Mouse (Mus musculus) spleen, postnatal 14 days (tissue): ENCODE data around the gene Trhde.

Source experiments
- DNase-seq, 2 experiments: peaks; one replicate each; pipeline ENCODE4 v3.0.0; 2021 to 2022; ENCODE audit warnings: low spot score in 2 of 2

The Trhde gene

DNA sequence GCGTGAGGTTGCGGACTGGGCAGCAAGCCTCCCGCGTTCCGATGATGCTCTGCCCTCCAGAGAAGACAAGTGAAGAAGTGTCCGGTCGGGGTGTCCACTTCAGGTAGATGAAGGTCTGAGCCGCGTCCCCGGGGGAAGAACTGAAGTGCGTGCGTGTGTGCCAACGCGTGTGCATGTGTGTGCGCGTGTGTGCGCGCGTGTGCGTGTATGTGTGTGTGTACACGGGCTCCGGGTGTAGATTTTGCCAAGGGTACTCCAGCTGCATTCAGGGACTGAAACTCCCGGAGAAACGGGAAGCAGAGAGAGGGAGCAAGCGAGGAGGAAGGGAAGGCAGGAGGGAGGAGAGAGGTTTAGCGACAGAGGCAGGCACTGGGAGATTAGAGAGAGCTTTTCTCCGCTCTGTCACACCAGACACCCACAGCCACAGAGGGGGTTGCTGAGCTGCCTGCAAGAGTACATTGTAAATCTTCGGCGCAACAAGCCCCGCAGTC, at the start of gene Trhde:
TSS of gene Trhde (minus strand) at position 147 of the 491 bp plus-strand sequence.
- DNase-seq, result no peak

DNA sequence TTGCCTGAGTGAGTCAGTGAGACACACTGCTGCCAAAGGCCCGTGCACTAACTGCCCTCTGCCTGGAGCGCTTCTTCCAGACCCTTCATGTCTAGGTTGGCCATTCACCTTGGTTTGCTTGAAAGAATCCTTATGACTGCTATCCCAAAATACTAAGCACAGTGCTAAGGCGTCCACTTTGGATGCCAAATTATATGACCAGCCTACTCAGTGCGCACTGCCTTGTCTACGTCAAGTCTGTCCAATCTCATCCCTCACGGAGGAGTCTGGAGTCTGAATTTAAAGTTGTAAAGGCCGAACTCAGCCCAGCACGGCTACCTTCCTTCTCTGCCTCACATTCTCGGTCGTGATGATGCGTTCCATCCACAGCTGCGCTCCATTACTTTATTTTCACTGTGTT, 39.9 kb upstream of the Trhde start:
- DNase-seq, result no peak

DNA sequence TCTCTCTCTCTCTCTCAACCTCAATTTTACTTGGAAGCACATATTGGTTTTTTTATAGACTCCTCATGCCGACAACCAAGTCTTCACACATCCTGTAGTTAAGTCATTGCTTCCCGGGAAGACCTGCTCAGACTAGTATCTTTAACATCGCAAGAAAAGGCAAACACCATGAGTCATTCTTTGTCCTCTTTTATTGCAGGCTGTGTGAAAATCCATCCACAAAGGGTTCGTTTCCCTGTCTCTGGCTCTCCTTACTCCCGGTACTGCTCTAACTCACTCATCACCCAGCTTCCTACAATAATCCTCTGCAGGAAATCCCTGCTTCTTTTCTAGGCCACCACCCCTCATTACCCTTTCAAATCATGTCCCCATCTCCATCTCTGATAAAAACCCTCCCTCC, 39.3 kb upstream of the Trhde start:
- no peak for DNase-seq

DNA sequence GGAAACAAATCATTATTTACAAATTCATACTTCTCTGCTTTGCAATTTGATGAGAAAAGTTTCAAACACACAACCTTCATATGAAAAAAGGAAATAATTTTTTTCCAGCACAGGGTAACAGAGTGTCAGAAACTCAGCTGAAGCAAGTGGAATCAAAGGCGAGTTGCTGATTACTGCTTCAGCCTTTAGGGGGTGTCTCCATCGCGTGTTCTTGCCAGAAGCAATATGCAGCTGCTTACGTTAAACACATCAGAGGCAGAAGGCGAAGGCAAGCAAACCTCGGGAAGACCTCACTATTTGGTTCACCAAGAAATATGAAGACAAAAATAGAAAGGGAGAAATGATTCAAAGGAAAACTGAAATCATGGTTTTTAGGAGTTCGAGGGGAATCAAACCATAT, 29.2 kb upstream of the Trhde start:
- no peak for DNase-seq

DNA sequence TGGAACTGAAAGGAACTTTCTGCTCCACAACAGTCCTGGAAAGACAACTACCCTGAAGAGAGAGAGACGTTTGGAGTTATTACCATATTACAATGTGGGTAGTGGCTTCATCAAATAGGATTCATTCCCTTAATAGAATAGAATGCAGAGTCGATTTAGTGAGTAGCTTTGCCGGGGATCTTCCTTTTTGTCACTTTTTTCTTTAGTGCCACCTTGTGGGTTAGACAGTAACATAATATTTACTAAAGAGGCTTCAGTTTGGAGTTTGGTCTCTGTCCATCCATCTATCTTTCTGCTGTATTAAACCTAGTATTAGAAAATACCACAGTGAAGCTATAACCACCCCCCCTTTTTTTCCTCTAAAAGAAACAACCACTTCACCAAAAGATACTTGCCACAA, 6.7 kb upstream of the Trhde start:
- no peak for DNase-seq

DNA sequence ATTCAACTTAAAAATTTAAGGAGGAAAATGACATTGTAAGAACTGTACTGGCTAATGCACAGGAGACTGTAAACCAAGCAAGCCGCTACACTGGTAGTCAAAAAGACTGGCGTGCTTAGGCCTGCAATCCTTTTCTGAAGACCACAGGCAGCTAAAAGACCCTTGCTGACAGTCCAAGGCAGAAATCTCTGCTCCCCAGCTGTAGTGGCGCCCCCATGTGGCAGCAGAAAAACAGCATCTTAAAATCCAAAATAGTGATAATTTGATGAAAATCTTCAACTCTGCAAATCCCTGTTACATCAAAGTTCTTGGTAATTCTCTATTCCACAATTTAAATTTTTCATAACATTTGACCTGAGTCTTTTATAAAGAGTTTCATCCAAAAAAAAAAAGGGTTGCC, 3.8 kb upstream of the Trhde start:
- no peak for DNase-seq

DNA sequence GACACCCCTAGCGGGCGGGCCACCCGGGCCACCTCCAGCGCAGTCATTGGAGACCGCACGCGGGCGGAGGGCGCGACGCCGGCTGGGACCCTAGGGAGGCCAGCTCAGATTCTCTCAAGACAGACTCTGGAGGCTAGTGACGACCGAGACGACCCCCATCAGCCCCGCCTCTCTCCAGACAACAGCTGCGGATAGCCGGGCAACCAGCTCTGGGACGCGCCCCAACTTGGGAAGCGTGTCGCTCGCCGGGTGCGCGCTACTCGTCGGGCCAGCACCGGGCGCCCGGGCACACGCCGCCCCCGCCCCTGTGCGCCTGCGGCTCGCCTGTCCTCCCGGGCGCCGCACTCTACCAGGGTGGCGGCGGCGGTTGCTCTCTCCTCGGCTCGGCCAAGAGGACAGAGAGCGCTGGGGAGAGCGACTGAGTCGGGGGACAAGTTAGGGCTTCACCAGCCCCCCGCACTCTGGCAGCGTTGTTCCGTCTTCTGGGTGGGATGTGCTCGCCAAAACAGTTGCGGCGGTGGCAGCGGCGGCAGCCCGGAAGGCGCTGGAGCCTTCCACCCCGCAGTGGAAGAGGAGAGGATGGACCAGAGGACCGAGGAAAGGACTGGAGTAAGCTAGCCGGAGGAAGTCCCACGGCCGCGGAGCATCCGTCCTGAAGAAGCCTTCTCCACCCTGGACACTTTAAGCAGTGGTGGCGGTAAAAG, 498 bp downstream of the Trhde start:
- no peak for DNase-seq

DNA sequence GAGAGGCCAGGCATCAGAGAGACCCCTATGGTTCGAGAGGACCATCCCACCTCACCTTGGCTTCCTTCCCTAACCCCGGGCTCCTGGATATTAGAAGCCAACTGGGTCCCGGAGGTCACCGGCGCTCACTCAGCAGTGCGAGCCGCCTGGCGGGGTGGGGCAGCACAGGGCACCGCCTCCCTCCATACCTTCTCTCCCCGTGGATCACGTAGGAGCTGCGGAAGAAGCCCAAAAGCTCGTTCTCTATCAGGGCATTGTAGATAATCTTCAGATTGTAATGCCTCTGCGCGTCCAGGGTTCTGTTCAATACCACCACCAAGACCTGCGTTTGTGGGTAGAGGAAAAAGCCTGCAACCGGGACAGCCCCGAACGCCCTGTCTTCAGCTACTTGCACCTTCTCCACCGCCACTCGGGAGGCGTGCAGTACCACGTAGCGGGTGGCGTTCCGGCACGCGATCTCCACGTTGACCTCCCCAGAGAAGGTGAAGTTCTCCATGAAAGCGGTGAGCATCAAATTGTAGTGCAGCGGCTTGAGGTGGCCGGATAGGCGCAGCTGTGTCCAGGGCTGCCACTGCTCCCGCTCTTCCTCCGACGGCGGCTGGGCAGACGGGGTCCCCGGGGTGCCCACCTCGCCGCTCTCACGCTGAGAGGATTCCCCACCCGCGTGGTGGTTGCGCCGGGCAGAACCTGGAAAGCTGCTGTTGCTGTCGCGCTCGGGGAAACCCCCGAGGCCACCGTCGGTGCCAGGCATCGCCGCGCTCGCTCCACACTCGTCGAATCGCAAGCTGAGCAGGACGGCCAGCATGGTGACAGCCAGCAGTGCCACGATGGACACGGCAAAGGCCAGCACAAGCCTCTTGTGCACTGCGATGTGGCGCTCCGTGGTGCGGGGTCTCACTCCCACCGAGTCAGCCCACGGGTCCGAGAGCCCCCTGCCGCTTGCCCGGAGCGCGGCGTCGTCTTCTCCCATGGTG, 1.5 kb downstream of the Trhde start:
- no peak for DNase-seq

DNA sequence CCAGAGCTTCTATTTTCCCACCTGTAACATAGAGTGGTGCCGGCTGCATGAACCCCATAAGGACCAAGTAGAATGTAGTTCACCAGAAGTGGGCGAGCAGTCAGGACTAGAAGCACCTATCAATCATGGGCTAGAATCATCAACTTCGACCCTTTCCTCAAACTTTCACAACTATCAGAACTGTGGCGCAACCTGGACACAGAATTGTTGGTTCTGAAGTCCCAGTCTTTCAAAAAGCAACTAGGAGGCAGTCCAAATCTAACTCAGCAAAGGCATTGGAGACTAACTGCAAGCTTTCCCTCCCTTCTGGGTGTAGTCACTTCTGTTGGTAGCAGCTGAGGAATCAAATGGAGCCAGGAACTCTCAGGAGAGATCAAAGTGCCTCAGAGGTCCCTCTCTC, 2.6 kb downstream of the Trhde start:
- no peak for DNase-seq

DNA sequence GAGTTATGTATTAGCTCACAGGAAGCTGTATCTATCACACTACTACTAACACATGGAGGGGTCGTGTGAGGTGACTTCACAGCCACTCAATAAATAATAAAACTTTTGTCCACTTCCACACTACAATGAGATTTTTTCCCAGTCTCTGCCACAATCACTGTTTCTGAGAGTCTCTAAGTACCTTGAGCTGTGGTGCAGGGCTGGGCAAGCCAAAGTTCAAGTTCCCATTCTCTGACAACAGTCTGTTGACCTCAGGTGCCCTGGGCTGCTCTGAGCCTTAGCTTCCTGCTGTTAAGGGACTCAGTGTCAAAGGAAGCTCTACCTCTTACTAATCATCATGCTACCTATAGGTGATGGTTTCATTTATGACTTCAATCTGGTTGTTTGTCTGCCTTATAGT, 3.3 kb downstream of the Trhde start:
- no peak for DNase-seq

DNA sequence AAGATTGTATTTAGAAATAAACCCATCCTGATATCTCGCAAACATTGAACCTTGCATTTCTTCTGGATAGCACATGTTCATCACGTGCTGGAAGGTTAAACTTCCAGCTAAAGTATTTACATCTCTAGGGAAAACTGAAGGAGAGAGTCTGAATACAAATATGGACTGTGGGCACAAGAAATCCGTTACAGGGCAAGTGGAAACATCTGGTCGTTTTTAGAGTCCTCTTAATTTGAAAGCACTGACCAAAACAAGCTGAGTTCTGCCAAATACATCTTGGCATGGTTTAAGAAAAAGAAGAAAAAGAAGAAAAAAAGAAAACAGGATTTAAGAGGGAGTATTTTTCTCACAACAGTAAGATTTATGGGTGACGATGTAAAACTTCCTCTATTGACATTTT, 3.9 kb downstream of the Trhde start:
- no peak for DNase-seq

DNA sequence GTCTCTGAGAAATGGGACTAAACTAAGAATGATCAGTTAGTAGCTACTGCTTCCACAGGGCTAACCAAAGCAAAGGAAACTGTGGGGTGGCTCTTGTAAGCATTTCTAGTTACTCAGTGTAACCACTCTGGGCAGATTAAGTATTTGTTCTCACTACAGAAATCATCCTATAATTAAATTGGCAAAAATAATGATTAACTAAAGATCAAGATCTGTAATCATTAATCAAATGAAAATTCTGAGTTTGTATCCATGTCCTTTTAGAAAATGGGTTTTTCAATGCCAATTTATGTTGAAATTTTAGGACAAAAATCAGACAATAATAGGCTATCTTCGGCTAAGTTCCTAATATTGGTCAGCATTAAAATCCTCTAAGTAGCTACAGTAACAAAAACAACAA, 4.4 kb downstream of the Trhde start:
- no peak for DNase-seq

DNA sequence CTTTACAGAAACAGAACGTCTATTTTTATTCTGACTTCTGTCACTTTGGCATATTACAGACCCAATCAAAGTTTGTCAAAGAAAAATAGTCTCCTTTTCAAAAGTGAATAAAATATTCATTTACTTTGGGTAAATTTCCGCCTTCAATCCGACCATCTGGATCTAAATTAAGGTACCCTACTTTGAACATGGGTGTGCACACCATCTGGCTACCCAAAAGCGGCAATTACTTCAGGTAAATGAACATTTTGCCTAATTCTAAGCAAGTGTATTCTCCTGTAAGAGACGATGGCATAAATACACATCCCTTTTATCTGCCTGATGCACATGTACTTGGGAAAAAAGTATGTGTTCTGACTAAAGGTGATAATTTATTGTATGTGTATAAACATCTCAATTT, 5.2 kb downstream of the Trhde start:
- no peak for DNase-seq

DNA sequence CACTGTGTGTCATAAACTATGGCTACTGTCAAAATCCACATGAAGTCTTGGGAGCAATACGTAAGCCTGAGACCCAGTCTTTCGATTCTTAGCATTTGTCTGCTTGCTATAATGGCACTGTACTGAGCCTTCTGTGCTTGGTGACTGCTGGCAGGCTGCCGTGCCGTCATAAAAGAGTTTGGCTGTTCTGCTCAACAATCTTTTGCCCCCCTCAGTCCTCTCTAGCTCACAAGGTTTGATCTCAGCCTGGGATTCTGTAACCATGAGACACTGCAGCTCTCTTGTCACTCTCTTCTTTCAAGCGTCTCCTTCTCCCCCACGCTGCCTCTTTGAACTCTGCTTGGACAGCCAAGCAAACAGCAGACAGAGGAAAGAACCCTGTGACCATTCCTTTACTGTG, 7.9 kb downstream of the Trhde start:
- no peak for DNase-seq

DNA sequence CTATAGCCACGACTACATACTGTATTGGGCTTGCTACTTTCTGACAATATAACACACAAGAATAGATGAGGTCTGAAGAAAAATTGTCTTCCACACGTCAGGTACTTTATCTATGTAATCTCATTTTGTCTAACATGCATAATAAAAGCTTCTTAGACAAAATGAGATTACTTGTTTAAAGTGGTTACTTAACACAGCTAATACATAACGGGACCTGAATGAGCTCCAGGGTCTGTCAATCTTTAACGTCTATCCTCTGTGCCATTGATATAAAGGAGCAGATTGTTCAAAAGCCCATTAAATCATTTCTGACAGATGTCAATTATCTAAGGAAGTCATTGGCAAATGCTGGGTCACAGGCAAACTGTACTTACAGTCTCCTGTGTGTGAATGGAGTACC, 36.2 kb downstream of the Trhde start:
- DNase-seq, result no peak

DNA sequence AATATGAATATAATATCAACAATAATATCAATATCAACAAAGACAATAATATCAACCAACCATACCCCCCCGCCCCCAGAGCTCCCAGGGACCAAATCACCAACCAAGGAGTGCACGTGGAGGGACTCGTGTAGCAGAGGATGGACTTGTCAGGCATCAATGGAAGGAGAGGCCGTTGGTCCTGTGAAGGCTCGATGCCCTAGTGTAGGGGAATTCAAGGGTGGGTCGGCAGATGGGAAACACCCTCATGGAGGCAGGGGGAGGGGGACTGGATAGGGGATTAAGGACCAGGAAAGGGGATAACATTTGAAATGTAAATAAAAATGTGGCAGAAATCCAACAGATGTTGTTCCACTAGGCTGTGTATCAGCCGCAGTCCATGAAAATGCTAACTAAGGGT, 40.0 kb downstream of the Trhde start:
- DNase-seq, result no peak

DNA sequence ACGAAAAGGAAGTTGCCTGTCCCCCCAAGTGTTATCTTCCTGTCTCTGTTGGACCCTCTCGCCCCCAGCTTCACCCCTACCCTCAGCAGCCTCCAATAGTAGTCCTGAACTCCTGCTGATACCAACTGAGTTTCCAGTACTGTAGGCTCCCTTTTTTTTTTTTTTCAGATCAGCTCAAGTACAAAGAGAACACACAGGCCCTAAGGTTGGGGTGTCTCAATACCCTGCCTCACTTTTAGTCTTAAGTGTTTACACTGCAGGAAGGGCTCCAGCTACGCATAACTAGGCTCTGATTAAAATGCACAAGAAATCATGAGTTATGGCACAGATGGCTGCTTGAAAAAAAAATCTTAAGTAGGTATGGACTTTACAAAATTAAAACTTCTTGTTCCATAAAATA, 42.9 kb downstream of the Trhde start:
- no peak for DNase-seq

DNA sequence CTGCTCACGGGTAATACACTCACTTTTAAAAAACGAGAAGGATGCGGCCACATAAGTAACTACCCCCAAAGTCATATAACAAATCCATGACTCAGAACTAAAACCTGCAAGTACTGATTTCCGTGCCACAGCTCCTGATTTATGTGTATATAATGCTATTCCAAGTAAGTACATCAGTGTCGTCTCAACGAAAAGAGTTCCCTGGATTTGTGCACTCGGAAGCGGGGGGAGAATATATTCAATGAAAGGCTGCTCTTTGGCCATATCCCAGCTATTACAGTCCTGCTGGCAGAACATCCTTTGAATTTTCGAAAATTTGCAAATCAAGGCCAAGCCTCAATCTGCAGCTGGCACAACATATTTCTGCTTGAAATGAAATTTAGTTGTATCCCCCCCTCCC, 43.5 kb downstream of the Trhde start:
- no peak for DNase-seq

DNA sequence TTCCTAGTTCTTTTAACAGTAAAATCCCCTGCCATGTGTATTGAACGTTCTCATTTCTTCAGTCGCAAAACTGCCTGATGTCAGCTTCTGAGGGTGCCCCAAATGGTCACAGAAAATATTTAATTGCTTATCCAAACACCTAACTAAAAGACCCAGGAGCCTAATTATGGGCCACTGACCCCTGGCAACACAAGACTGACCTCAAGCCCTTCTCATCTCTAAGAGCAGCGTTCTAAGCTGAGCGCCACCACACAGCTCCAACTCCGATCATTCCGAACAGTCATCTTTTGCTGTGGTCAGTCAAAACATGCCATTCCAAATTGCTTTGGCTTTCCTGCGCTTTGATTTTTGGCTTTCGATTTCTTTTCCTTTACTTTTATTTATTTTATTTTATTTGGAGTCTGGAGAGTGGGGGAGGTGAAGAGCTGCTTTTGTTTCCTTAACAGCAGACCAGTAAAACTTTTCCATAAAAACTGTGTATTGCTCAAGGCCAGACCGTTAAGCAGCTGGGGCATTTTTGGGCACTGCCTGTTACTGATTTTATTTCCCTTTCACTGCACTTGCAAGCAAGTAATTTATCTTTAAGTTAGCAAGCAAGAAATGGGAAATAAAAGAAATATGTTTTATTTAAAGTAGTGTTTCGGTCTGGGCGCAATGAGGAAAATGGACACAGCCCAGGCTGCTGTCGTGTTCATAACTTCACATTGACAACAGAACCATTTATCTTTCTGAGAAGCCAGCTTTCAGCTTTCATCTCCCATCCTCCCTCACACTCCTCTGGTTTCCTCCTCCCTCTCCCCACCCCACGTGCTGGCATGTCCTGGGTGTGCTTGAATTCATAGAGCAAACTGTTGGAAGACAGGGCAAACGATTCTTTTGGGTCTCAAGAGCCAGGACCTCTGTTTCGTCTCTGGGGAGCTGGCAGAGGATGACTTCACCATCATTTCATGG, 59.1 kb downstream of the Trhde start:
- no peak for DNase-seq

DNA sequence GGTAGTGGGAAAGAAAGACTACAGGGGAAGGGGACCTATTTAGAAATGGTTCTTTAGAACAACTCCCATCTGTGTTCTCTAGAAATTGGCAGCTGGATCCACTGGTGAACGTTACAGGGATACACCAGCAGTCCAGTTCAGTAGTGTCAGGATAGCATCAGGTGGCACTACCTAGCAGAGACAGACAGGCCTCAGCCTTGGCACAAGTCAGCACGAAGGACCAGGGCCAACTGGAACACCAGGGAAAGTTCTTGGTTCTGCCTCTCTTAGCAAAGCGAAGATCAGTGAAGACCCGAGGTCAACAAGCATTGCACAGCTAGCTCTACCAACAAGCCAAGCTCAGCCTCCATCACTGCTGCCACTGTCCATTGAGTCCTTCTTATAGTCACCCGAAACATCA, 62.2 kb downstream of the Trhde start:
- no peak for DNase-seq

DNA sequence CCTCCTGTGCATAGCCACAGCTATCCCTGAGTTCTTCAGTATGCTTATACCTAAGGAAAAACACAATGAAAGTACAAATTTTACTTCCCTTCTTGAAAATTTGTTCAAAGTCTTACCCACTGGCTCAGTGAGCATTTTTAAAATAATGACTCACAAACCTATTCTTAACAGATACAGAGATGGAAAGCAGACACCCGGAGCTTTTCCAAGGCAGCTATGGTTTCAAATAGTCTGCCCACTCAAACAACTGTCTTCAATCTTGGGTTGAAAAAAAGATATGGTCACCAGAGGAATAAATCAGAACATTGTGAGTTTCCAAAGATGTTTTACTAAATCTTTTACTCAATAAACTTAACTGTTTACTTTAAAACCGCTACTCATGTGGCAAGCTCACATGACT, 64.5 kb downstream of the Trhde start:
- DNase-seq, result no peak

DNA sequence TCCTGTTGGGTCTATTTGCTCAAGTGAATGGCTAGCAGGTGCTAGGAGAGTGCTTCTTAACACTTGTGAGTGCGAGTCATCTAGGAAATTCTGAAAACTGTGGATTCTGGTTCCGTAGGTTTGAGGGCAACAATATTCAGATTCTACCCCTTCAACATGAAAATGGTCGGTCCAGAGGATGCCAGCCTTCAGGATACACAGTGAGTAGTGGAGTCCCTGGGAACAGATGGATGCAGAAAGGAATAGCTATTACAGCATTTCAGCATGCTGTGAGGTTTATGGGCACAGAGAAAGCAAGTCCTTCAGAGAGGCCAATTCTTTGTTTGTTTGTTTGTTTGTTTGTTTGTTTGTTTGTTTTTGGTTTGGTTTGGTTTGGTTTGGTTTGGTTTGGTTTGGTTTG, 65.7 kb downstream of the Trhde start:
- no peak for DNase-seq
